Mouse (Mus musculus): ENCODE measurements around the gene Wars2. TPM values are rescaled to one million over a fixed set of nuclear protein-coding genes. Genes with fewer than 3 reads are reported as not detected.
A peak's percentile ranks its signal among the peaks of the same experiment; 100 is the strongest.

Gene Wars2
- total RNA-seq, 1 experiment from 2014 or later = 15.9 TPM

GRCm38 (mm10) chr3:99188097-99188496 is 47.2 kb downstream of the Wars2 start:
- DNase-seq = no peak

- no peak for DNase-seq
Observed at GRCm38 (mm10) chr3:99193576-99193975, 52.7 kb downstream of the Wars2 start.

GRCm38 (mm10) chr3:99203331-99203730 is 62.5 kb downstream of the Wars2 start:
- DNase-seq = no peak

- no peak for DNase-seq
Observed at GRCm38 (mm10) chr3:99208416-99208815, 67.5 kb downstream of the Wars2 start.

GRCm38 (mm10) chr3:99211105-99211698 is 70.3 kb downstream of the Wars2 start:
- DNase-seq = no peak

- DNase-seq = no peak
Observed at GRCm38 (mm10) chr3:99227807-99228206, 86.9 kb downstream of the Wars2 start.

GRCm38 (mm10) chr3:99233393-99234318 is 92.8 kb downstream of the Wars2 start:
- DNase-seq = peak; percentile 43

GRCm38 (mm10) chr3:99234319-99234869 is 93.5 kb downstream of the Wars2 start:
- DNase-seq = no peak

GRCm38 (mm10) chr3:99235116-99235803 is 94.4 kb downstream of the Wars2 start:
- DNase-seq = no peak

- no peak for DNase-seq
Observed at GRCm38 (mm10) chr3:99235804-99236755, 95.2 kb downstream of the Wars2 start.

- no peak for DNase-seq
Observed at GRCm38 (mm10) chr3:99238691-99239090, 97.8 kb downstream of the Wars2 start.

GRCm38 (mm10) chr3:99239301-99240045 is 98.6 kb downstream of the Wars2 start:
- no peak for DNase-seq

GRCm38 (mm10) chr3:99240213-99240720 is 99.4 kb downstream of the Wars2 start, which contains the start of gene Tbx15:
Gene Tbx15, plus strand, starts transcription at chr3:99240381.
- no peak for DNase-seq

GRCm38 (mm10) chr3:99240811-99241738 is 100.2 kb downstream of the Wars2 start:
- no peak for DNase-seq

GRCm38 (mm10) chr3:99242481-99242880 is 101.6 kb downstream of the Wars2 start:
- DNase-seq = no peak

- no peak for DNase-seq
Observed at GRCm38 (mm10) chr3:99245341-99245740, 104.5 kb downstream of the Wars2 start.

GRCm38 (mm10) chr3:99246629-99247028 is 105.8 kb downstream of the Wars2 start:
- no peak for DNase-seq

GRCm38 (mm10) chr3:99247586-99247985 is 106.7 kb downstream of the Wars2 start:
- DNase-seq = no peak
